9 mouse cellular contexts compared by ENCODE assay signal in the genomic region with DNA sequence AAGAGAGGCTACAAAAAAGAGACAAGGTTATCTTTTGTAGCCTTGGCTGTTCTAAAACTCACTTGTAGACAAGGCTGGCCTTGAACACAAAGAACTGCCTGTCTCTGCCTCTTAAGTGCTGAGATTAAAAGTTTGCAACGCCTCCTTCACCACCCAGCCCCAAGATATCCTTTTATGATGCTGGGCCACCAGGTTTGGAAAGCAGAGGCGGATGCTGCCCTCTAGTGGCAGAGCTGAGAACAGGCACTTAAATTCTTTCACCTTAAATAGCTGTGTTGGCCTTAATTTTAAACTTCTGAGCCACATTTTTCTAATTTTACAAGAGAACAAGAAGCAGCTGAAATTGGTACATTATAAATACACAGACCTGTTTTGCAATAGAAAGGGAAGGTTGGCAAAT.
DNase-seq lines count a peak whose midpoint lies in the region; ATAC-seq and TF ChIP-seq lines count a peak whose summit lies in the region.
"Had no signal": no experiment of that assay in that cellular context is flagged by ENCODE, and none has a peak within 500 bp of the region (broad histone marks: within the 10 kb centered on the region; RNA-seq: fewer than 3 reads in every experiment).

No protein-coding gene starts in this region.

- H3K4me3 ChIP-seq in heart, adult 2 months = no peak overlapping the region
- H3K4me3 ChIP-seq in heart, embryonic 12.5 days = no peak overlapping the region
- no peak overlapping the region for H3K4me3 ChIP-seq in limb, embryonic 11.5 days (ENCODE audit: low read depth, low read length)
- H3K4me3 ChIP-seq: limb, embryonic 12.5 days had no signal

- H3K9ac ChIP-seq in heart, adult 2 months (ENCODE audit: low read depth, low read length) = no peak overlapping the region
- H3K9ac ChIP-seq in heart, embryonic 12.5 days = no peak overlapping the region
- H3K9ac ChIP-seq in limb, embryonic 11.5 days (ENCODE audit: low read length) = no peak overlapping the region
- H3K9ac ChIP-seq: limb, embryonic 12.5 days had no signal

- no peak for DNase-seq in heart, adult 2 months
- DNase-seq in 416B (ENCODE audit: low read depth) (peak; percentile 43), R1 (ENCODE audit: low read depth, low spot score) (peak; percentile 82)
- DNase-seq in limb, embryonic 11.5 days (ENCODE audit: low spot score) = peak; percentile 72
- DNase-seq in left cerebral cortex, adult 11 months (ENCODE audit: low spot score) = no peak
- no peak for DNase-seq in right cerebral cortex, adult 18-20 months
- DNase-seq in gastrocnemius, adult 18-20 months (ENCODE audit: low spot score) = no peak

- no peak overlapping the region for H3K4me2 ChIP-seq in heart, embryonic 12.5 days
- no peak overlapping the region for H3K4me2 ChIP-seq in limb, embryonic 11.5 days (ENCODE audit: low read depth, severe bottlenecking)
- H3K4me2 ChIP-seq: limb, embryonic 12.5 days had no signal

- no peaks in the 10 kb centered on the region for H3K4me1 ChIP-seq in heart, adult 2 months (ENCODE audit: control insufficient read depth, insufficient read depth, low read length)
- no peaks in the 10 kb centered on the region for H3K4me1 ChIP-seq in heart, embryonic 12.5 days (replicated peaks)
- no peaks in the 10 kb centered on the region for H3K4me1 ChIP-seq in limb, embryonic 11.5 days (ENCODE audit: control insufficient read depth, insufficient read depth, low read length)
- H3K4me1 ChIP-seq: limb, embryonic 12.5 days had no signal

- H3K79me2 ChIP-seq in heart, adult 2 months (replicated peaks; ENCODE audit: control insufficient read depth, insufficient read depth, low read length) = no peaks in the 10 kb centered on the region

- TF ChIP-seq EP300 in heart, adult 2 months (IDR thresholded peaks at IDR 0.05; ENCODE audit: insufficient read depth, low read depth, low read length) = no peak

- intact Hi-C loops in heart, adult 2 months (cut with DNase I) = no loop called here

- no peak for ATAC-seq in heart, embryonic 12.5 days (ENCODE audit: insufficient number of reproducible peaks, low FRiP score)
- ATAC-seq in limb, embryonic 11.5 days (ENCODE audit: insufficient number of reproducible peaks, low FRiP score, low TSS enrichment, low read depth) = no peak

- TF ChIP-seq POLR2A in heart, adult 2 months (IDR thresholded peaks at IDR 0.05; ENCODE audit: insufficient read depth, low read depth, low read length) = no peak

- WGBS in heart, adult 2 months = 0% methylated on average over 2 of the region's 2 CpGs
- WGBS in heart, embryonic 12.5 days = 3% methylated on average over 2 of the region's 2 CpGs
- whole genome bisulfite sequencing in limb, embryonic 11.5 days = 9% methylated on average over 2 of the region's 2 CpGs

- peak; percentile 95 for TF ChIP-seq CTCF in heart, adult 2 months (IDR thresholded peaks at IDR 0.05)

- 0 out of 2 replicates have a peak, but pooled peaks cover 2% of the 10 kb centered on the region for H3K9me3 ChIP-seq in heart, embryonic 12.5 days (replicated peaks)
- no peaks in the 10 kb centered on the region for H3K9me3 ChIP-seq in limb, embryonic 11.5 days (ENCODE audit: control insufficient read depth, low read length)
- H3K9me3 ChIP-seq: limb, embryonic 12.5 days had no signal

- H3K36me3 ChIP-seq in heart, adult 2 months (ENCODE audit: control insufficient read depth, insufficient read depth, low read length) = no peaks in the 10 kb centered on the region
- no peaks in the 10 kb centered on the region for H3K36me3 ChIP-seq in heart, embryonic 12.5 days
- no peaks in the 10 kb centered on the region for H3K36me3 ChIP-seq in limb, embryonic 11.5 days (ENCODE audit: control insufficient read depth, insufficient read depth, low read length)
- H3K36me3 ChIP-seq: limb, embryonic 12.5 days had no signal

- no peaks in the 10 kb centered on the region for H3K27me3 ChIP-seq in heart, adult 2 months (ENCODE audit: control insufficient read depth, insufficient read depth, low read length)
- peaks cover 35% of the 10 kb centered on the region for H3K27me3 ChIP-seq in heart, embryonic 12.5 days (replicated peaks)
- H3K27me3 ChIP-seq in limb, embryonic 11.5 days (ENCODE audit: control insufficient read depth, insufficient read depth, low read length) = no peaks in the 10 kb centered on the region

- H3K27ac ChIP-seq in heart, adult 2 months = no peak overlapping the region
- no peak overlapping the region for H3K27ac ChIP-seq in heart, embryonic 12.5 days (ENCODE audit: poor library complexity, severe bottlenecking)
- H3K27ac ChIP-seq in limb, embryonic 11.5 days (replicated peaks; ENCODE audit: low read depth, low read length) = no peak overlapping the region
- H3K27ac ChIP-seq: limb, embryonic 12.5 days had no signal

Comparison
In these comparisons a context has a peak if more than half of its experiments do, and no peak if none do; other contexts are left out.
1. DNase-seq: peak in 416B (single experiment), R1 (single experiment) and limb, embryonic 11.5 days (single experiment); none in heart, adult 2 months (0 of 2), left cerebral cortex, adult 11 months (single experiment), right cerebral cortex, adult 18-20 months (single experiment) and gastrocnemius, adult 18-20 months (single experiment).